Mouse (Mus musculus): ENCODE measurements around the gene Trpm3.
A peak's percentile ranks its signal among the peaks of the same experiment; 100 is the strongest.

Gene Trpm3

GRCm38 (mm10) chr19:22867456-22867855 is 728.6 kb downstream of the Trpm3 start:
- no peak for DNase-seq

DNA sequence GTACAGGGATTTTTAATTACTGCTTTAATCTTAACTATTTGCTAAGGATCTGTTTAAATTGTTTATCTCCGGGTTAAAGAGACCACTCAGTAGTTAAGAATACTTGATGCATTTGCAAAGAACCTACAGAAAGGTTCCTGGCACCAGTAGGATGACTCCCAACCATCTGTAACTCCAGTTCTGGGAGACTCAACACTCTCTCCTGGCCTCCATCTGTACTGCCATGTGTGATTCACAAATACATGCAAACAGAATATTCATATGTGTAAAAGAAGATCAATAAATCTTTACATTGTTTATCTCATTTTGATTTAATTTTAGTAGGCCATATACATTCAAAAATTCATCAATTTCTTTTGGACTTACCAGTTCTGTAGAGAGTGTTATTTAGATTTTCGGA is 731.0 kb downstream of the Trpm3 start:
- no peak for DNase-seq

GRCm38 (mm10) chr19:22872456-22872855 is 733.6 kb downstream of the Trpm3 start:
- no peak for DNase-seq

- DNase-seq: no peak
Measured at GRCm38 (mm10) chr19:22880199-22880598, 741.4 kb downstream of the Trpm3 start.

GRCm38 (mm10) chr19:22882670-22883111 is 743.8 kb downstream of the Trpm3 start:
- no peak for DNase-seq

DNA sequence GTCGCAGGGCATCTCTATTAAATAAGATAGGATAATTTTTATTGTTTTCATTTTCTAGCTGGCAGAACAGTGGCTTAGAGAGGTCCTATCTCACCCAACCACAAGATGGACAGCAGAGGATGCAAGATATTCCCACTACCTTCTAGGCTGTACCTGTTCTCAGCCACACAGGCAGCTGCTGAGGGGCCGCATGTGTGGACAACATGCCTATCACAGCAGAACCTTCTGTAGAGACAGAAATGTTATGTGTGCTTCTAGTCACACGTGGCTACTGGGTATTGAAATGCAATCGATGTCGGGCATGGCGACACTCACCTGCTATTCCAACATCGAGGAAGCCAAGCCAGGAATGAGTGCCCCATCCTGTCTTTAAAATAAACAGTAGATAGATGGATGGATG is 744.3 kb downstream of the Trpm3 start:
- no peak for DNase-seq

GRCm38 (mm10) chr19:22883744-22884317 is 745.0 kb downstream of the Trpm3 start:
- DNase-seq: peak; percentile 36 to 55

GRCm38 (mm10) chr19:22884357-22884756 is 745.5 kb downstream of the Trpm3 start:
- peak; percentile 13 to 27 for DNase-seq

- DNase-seq: no peak
Measured at GRCm38 (mm10) chr19:22885051-22885450, 746.2 kb downstream of the Trpm3 start.

DNA sequence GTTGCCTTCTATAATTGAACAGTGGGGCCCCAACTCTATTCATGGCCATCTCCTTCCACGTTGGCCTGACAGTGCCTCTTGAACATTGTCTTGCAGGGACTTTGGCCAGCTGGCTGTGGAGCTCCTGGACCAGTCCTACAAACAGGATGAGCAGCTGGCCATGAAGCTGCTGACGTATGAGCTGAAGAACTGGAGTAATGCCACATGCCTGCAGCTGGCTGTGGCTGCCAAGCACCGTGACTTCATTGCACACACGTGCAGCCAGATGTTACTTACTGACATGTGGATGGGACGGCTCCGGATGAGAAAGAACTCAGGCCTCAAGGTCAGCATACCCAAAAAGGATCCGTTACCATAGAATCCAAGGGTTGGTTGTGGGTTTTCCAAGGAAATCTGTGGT is 763.0 kb downstream of the Trpm3 start:
- DNase-seq: peak in 1 of 2 experiments; percentile 15

GRCm38 (mm10) chr19:22902386-22902785 is 763.5 kb downstream of the Trpm3 start:
- no peak for DNase-seq

GRCm38 (mm10) chr19:22905066-22905482 is 766.2 kb downstream of the Trpm3 start:
- no peak for DNase-seq

GRCm38 (mm10) chr19:22910686-22911085 is 771.8 kb downstream of the Trpm3 start:
- no peak for DNase-seq

DNA sequence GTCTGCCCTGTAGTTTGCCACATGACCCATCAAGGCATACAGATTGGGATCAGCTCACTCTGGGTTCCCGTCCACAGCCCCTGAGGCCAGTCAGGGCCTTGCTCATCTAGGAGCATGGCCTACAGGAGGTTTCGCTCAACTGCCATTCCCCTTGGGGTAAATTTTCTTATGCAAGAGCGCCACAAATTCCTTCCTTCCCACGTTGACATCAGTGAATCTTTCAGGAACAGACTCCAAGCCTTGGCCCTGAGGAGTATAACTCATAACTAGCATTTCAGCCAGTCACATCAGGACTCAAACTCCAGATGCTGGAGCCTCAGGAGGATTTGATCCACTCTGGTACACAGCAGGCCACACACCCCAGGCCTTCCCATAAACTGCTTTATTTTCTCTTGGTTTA is 774.1 kb downstream of the Trpm3 start:
- DNase-seq: no peak

DNA sequence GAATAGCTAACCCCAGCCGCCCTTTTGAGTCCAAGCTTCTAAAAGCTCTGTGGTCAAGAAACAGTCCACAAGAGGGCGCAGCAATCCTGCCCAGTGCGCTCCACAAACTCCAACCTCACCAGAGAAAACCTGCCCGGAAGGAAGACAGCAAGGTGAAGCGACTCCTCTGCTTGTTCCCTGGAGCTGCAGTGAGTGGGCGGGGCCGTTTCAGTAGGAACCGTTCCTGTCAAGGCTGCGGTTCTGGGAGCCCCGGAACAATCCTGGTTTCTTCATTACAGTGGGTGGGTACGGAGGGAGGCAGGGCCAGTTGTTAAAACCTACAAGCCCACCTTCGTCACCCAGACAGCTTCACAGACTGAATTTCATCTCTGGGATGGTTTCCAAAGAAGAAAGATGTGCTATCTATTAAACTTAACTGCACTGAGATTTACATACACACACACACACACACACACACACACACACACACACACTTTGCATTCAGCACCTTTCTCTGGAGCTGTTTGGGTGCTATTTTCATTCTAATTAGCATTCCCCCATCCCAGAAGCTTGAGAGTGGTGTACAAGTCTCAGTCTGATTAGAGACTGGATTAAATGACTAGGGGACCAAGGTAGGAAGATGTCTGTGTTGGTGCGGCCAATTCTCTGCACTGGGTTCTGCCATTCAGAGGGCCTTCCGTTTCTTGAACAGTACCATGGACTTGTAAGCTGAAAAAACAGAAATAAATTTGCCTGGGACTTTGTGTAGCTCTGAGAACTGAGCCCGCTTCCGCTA is 777.2 kb downstream of the Trpm3 start:
- peak; percentile 93 for DNase-seq

- DNase-seq: peak; percentile 99 to 100
Measured at GRCm38 (mm10) chr19:22916643-22917344, 777.9 kb downstream of the Trpm3 start.

- no peak for DNase-seq
Measured at GRCm38 (mm10) chr19:22917345-22917735, 778.5 kb downstream of the Trpm3 start.

- no peak for DNase-seq
Measured at GRCm38 (mm10) chr19:22920949-22921348, 782.1 kb downstream of the Trpm3 start.

- DNase-seq: no peak
Measured at GRCm38 (mm10) chr19:22922871-22923670, 784.2 kb downstream of the Trpm3 start.

DNA sequence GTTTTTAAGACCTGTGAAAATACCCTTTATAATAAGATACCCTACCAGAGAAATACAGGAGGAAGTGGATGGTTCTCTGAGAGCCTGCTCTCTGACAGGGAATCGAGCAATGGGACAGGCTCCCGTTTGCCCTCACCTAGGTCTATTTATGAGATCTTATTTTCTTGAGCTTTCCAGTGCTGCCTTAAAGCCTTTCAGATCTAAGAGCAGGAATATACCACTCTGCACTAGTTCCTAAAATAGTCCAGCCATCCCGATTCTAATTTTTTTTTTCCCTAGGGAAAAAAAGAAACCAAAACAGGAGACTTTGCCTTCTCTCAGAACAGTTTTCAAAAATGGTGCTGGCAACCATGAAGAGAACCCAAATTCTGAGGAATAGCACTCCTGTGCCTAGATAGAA is 786.4 kb downstream of the Trpm3 start:
- DNase-seq: no peak

GRCm38 (mm10) chr19:22926753-22927152 is 787.9 kb downstream of the Trpm3 start:
- DNase-seq: no peak

- no peak for DNase-seq
Measured at GRCm38 (mm10) chr19:22928366-22928765, 789.5 kb downstream of the Trpm3 start.

- DNase-seq: no peak
Measured at GRCm38 (mm10) chr19:22929768-22930167, 790.9 kb downstream of the Trpm3 start.
